10 mouse cellular contexts compared by ENCODE assay signal in genomic region chr2:126782433-126782832, GRCm38 (mm10). TPM values are rescaled to one million over a fixed set of nuclear protein-coding genes. Genes with fewer than 3 reads are reported as not detected.
A peak's percentile ranks its signal among the peaks of the same experiment; 100 is the strongest.
DNase-seq lines count a peak whose midpoint lies in the region; TF ChIP-seq lines count a peak whose summit lies in the region.
"Had no signal": no experiment of that assay in that cellular context is flagged by ENCODE, and none has a peak within 500 bp of the region (broad histone marks: within the 10 kb centered on the region; RNA-seq: fewer than 3 reads in every experiment).

No protein-coding gene starts in this region.

- H3ac ChIP-seq in myocyte (ENCODE audit: control insufficient read depth, insufficient read length): no peak overlapping the region

- H3K79me2 ChIP-seq in myocyte (ENCODE audit: control insufficient read depth, insufficient read depth): no peaks in the 10 kb centered on the region

- peak; percentile 56 for DNase-seq in adrenal gland, adult 2 months
- DNase-seq in adrenal gland, adult 18-20 months (ENCODE audit: low spot score in 2 of 2): no peak
- peak; percentile 13 to 64 for DNase-seq in urinary bladder, postnatal 36 days (ENCODE audit: low spot score in 2 of 2)
- DNase-seq in urinary bladder, adult 2 months (ENCODE audit: low spot score): no peak
- DNase-seq in gastrocnemius, postnatal 25 days: peak; percentile 61
- DNase-seq in layer of hippocampus, adult 8-10 months (ENCODE audit: low spot score in 2 of 2): peak; percentile 64 to 74
- no peak for DNase-seq in spleen, postnatal 4 days (ENCODE audit: low spot score in 2 of 2)

- H3K36me3 ChIP-seq in myocyte (ENCODE audit: control insufficient read depth, insufficient read depth): no peaks in the 10 kb centered on the region
- H3K36me3 ChIP-seq: heart, embryonic 13.5 days; neural tube, embryonic 13.5 days had no signal

- no peak overlapping the region for H3K4me3 ChIP-seq in myocyte
- H3K4me3 ChIP-seq: heart, embryonic 13.5 days; neural tube, embryonic 13.5 days had no signal

- H3K4me2 ChIP-seq in myocyte (ENCODE audit: low read depth): no peak overlapping the region
- H3K4me2 ChIP-seq: heart, embryonic 13.5 days; neural tube, embryonic 13.5 days had no signal

- TF ChIP-seq POLR2A in myocyte (IDR thresholded peaks at IDR 0.05; ENCODE audit: insufficient read length, low read depth): no peak

- no peaks in the 10 kb centered on the region for H3K27me3 ChIP-seq in myocyte (ENCODE audit: control insufficient read depth, insufficient read depth, insufficient read length)
- H3K27me3 ChIP-seq: heart, embryonic 13.5 days; neural tube, embryonic 13.5 days had no signal

TF ChIP-seq in myocyte, 11 proteins besides CTCF, POLR2A, EP300 and RAD21:
- TF ChIP-seq MYOD1 (IDR thresholded peaks at IDR 0.05; ENCODE audit: control insufficient read depth in 1 of 3, insufficient read length in 2 of 3, low read depth in 2 of 3): no peak
- TF ChIP-seq USF1 (IDR thresholded peaks at IDR 0.05; ENCODE audit: low read depth): peak; percentile 43
- no peak for TF ChIP-seq SRF (IDR thresholded peaks at IDR 0.05; ENCODE audit: control insufficient read depth, insufficient read length, low read depth)

RNA-seq across cellular contexts. Expression of gene Usp50, which starts 0.8 kb away (rescaled TPM):
- total RNA-seq in adrenal gland, adult 2 months (2021): not detected
- polyA plus RNA-seq in adrenal gland, adult 2 months (2012; rRNA removed): 0.30 and 0.54 TPM in 2 replicates
- not detected for total RNA-seq in adrenal gland, adult 18-20 months (2021)
- polyA plus RNA-seq in urinary bladder, adult 2 months (2012; rRNA removed): 2.8 and 3.4 TPM in 2 replicates
- total RNA-seq in gastrocnemius, postnatal 25 days (2021): not detected
- 1 to 10 TPM; 1.4 to 2.0 (median 1.7) TPM for total RNA-seq in layer of hippocampus, adult 8-10 months (2022)
- polyA plus RNA-seq in myocyte (2012; fragmentation: generic; extraction: Trizol): 0.90 TPM

Comparison
In these comparisons a context has a peak if more than half of its experiments do, and no peak if none do; other contexts are left out.
1. DNase-seq: peak in adrenal gland, adult 2 months (single experiment), urinary bladder, postnatal 36 days (2 of 2), gastrocnemius, postnatal 25 days (single experiment) and layer of hippocampus, adult 8-10 months (2 of 2); none in adrenal gland, adult 18-20 months (0 of 2), urinary bladder, adult 2 months (single experiment) and spleen, postnatal 4 days (0 of 2).